Mouse (Mus musculus) gastrocnemius, postnatal 4 days (tissue): Measurements from ENCODE around the gene Arsb. TPM values are rescaled to one million over a fixed set of nuclear protein-coding genes. Genes with fewer than 3 reads are reported as not detected.

Experiments
- DNase-seq, 2 experiments: peaks; one replicate each; pipeline ENCODE4 v3.0.0; 2021 to 2022; ENCODE audit warnings: low spot score in 2 of 2, mixed read lengths in 2 of 2
- total RNA-seq, 2 experiments: library from RNA; stranded (reverse); gene quantifications; 2 replicates each; pipeline ENCODE4 v1.2.3; 2021

The Arsb gene
- total RNA-seq, 2 experiments from 2014 or later: 17.4 to 18.6 TPM

DNA sequence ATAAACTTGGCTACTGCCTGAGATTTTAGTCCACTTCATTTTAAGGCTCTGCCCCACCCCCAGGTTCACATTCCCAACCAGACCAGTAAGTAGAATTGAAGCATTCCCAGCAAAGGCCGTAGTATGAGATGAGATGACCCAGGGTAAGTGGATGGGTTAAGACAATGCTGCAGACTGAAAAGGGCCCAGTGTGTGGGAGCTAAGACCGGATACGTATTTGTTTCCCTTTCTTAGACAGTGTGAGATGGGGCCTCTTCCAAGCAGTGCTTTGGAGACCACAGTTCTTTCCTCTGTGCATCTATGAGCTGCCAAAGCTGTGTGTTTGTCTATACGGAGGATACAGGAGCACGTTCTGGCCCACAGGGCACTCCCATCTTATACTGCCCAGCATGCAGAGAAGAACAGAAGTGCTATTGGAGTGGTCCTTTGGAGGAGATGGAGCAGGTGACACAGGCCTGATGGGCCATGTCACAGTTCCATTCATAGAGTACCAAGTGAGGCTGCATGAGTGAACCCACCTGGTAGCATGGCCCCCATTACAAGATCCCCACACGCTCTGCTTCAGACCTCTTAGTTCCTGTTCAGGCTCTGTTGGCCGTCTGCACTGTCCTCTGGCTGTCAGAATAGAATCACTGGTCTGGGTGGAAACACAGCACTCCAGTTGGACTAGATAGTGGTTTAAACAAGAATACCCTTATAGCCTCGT lies 148.8 kb downstream of the Arsb start:
- no peak for DNase-seq

DNA sequence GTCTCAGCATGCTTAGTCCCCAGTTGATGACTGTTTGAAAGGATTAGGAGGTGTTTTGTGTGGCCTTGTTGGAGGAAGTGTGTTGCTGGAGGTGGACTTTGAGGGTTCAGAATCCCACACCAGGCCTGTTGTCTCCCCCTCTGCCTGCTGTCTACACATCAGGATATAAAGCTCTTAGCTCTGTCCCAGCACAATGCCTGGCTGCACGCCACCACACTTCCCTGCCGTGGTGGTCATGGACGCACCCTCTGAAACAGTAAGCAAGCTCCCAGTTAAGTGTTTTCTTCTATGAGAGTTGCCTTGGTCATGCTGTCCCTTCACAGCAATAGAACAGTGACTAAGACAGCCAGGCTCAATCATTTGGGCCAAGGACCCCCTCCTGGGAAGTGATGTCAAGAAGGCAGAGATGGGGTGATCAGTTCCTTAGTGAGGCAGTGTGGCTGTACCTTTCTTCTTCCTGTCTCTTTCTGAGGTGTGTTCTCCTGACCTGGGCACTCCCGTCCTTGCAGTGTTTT lies 149.4 kb downstream of the Arsb start:
- no peak for DNase-seq

DNA sequence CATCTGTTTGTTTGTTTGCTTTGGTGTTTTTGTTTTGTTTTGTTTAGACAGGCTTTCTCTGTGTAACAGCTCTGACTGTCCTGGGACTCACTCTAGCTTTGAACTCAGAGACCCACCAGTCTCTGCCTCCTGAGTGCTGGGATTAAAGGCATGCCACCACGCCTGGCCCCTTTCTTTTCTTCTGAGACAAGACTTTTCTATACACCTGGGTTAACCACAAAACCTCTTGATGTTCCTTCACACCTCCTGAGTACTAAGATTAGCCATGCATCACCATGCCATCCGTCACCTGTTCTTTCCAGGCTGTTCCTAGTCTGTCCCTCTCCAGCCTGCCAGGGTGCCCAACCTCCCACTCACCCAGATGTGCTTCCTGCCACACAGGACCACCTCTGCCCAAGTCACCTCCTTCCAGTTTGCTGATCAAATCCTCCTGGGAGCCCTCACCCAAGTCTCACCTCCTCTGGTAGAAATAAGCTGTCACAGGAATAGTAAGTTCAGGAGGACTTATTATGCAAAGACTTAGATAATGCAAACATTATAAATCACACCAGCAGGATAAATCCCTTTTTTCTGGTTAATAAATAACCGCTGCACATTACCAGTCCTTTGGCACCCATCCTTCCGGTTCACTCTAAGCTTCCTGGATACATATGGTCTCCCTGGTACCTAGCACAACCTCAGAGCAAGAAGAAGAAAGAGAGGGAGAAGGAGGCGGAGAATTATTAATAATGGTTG lies 150.6 kb downstream of the Arsb start:
- DNase-seq: no peak

DNA sequence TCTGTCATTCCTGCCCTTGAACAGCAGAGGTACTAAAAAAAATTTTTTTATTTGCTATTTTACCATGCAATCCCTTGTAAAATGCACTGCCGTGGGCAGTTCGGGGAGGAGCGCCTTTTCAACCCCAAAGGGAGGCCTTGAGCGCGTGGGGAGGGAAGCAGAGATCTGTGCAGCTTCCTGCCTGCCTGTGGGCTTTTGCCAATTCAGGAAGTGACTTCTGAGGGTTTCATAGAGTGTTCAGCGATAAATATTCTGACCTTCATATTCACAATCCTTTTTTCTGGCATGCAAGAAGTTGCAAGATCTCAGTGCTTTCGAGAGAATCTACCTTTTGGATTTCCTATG lies 151.1 kb downstream of the Arsb start:
- DNase-seq: no peak

DNA sequence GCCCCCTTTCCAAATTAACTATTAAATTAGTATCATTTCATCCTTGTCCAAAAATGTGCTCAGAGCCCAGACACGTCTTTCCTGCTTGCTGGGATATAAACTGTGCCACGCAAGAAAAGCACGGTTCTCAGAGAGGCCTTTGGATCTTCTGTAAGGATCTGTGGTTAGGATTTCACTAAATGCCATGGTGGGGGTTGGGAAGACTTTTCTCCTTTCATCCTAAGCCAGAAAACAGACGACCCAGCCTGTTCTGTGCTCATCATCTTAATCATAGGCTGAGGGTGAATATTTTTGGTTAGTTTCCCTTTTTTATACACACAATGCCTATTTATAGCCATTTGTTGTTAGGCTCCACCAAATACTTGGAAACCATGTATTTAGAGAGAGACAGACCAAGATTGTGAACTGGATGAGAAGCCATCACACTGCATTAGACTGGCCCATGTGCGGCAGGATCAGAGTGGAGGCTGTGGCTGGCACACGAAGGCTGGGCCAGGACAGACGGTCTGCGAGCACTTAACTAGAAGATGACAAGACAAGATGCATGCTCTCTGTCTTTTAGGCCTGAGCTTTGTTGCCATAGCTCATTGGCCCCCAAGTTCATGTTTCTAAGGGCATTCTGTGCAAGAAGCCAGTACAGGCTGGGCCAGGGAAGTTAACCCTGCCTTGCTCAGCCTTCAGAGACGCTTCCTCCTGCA lies 153.5 kb downstream of the Arsb start:
- DNase-seq: no peak

DNA sequence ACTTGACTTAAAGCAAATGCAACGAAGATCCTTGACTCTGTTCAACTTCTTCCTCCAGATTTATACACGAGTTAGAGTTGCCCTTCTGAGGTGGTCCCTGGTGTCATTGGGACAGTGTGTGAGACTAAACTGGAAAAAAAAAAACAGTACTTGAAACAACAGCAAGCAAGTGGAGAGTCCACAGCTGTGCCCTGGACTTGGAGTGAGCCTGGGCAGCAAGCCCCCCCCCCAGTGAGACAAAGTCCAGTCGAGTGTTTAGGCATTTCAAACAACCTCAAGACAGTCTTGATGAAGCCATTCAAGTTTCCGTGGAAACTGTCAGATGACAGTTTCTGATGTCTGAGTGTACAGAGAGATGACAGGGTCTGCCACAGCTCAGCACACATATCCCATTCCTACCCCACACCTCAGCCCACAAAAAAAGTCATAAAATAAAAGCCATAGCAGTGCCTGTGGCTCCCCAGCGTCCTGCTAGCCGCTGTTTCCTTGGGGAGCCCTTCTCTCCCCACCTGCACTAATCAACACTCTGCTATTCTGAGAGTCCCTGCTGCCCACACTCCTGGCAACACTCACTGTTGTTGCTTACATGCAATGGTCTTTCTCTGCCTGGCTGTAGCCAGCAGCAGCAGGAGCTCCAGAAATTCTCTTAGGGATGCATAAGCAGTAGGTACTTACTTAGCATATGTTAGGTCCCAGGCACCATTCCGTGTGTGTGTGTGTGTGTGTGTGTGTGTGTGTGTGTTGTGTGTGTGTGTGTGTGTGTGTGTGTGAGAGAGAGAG lies 159.3 kb downstream of the Arsb start:
- DNase-seq: no peak

DNA sequence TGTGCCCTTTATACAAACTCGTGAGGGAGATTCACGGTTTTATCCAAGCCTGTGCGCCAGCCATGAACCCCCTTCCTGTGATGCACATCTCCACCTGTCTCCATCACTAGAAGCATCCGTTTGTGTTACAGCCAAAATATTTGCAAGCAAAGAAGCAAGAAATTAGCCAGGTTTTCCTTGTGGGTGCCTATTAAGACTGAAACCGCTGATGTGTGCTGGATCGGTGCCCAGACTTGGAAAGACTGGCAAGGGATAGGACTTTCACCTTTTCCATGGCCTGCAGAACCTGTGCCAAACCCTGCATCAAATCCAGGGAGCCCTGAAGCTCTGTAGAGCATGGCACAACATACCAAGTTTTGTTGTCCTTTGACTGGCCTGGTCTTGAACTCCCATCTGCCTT lies 165.0 kb downstream of the Arsb start:
- DNase-seq: no peak

DNA sequence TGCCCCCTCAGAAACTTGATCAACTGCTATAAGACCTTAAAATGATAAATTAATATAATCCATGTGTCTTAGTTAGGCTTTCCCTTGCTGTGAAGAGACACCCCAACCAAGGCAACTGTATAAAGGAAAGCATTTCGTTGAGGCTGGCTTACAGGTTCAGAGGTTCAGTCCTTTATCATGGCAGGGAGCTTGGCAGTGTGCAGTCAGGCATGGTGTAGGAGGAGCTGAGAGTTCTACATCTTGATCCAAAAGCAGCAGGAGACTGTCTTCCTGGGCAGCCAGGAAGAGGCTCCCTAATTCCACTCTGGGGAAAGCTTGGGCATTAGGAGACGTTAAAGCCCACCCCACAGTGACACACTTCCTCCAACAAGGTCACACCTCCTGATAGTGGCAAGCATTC lies 166.7 kb downstream of the Arsb start:
- no peak for DNase-seq

DNA sequence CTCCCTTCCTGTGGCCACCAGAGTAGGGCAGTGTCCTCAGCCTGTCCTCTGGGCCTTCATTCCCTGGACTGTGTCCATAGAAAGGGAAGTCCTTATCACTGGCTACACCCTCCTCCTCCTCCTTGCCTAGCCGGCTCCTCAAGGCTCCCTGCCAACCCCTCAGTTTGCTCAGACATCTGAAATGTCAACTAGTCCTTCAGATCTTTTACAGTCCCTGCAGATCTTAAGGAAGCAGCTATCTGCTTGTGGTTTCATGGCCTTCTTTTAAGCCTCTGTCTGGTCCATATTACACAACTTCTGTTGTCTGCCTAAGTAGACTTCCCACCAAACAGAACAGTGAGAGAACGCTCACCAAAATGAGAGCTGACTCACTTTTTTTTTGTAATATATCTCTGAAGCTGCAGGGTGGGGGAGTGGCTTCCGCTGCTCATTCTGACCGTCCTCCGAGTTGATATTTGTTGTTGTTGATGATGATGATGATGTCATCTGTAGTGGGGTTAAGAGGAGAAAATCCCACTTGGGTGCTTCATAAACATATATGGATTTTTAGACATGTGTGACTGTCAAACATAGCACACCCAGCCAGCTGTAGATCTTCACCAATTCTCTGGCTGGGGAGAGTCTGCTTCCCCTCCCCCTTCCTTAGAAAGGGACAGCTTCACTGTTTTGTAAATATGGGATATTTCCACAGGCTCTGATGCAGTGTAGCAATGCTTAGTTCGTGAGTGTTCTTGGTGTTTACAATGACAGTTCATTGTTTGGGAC lies 168.1 kb downstream of the Arsb start:
- peak; percentile 22 to 55 for DNase-seq

DNA sequence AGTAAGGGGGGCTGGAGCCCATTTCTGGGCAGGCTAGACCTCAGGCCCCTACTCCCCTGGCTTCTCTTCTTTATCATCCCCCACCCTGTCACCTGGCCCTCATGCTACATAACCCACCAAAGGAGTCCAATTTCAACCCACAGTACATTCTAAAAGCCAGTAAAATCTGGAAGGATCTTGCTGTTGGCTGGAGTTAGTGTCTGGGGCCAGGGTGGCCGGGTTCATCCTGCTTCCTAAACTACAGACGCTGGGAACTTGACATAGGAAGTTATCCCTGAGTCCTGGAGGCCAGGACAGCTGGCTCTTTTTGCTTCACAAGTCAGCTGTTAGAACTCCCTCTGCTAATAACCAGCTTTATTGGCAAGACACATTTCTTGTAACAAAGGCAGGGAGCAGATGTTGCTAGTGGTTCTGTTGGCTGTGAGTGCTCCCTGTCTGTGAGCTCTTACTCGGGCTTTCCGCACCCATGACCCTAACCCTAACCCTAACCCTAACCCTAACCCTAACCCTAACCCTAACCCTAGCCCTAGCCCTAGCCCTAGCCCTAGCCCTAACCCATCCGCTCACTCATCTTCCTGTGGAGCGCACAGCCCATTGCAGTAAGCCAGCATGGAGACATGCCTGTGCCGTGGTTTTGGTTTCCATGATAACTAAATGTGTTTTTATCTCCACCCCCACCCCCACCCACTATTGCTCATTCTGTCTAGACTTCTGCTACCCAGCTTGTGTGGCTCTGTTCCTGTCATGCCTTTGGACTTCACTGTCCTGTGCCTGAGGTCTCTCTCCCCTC lies 169.5 kb downstream of the Arsb start:
- DNase-seq: peak in 1 of 2 experiments; percentile 35

DNA sequence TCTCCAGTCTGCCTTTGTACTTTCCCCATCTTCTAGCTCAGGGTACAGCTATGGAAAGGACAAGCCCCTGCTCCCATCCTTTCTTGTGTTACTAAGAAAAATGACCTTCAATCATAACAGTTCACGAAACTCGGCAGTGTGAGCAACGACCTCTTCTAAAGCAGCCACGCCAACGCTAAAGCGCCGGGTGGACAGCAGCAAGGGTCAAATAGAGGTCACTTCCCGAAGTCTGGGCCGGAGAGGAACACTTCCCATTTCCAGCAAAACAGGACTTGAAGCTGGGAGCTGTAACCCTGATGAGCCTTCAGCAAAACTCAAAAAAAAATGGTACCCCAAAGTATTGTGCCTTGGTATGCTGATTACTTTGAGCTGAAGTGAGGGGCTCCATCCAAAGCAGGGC lies 179.6 kb downstream of the Arsb start:
- no peak for DNase-seq

DNA sequence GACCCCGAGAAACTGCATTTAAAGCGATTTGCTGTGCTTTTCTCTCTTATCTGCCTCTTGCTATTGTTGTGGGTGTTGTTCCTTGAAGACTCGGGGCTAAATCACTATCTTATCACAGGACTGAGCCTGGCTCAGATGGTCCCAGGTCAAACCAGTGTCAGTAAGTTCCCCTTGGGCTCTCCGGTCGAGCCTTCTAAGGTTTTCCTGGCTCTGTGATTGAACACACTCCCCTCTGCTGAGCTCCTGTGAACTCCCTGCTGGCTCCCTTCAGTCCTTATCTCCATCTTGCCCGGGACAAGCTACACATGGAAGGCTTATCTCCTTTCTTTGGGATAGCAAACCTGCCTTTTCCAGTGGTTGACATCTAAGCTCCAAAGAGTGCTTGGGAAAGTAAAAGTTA lies 180.1 kb downstream of the Arsb start:
- DNase-seq: no peak

DNA sequence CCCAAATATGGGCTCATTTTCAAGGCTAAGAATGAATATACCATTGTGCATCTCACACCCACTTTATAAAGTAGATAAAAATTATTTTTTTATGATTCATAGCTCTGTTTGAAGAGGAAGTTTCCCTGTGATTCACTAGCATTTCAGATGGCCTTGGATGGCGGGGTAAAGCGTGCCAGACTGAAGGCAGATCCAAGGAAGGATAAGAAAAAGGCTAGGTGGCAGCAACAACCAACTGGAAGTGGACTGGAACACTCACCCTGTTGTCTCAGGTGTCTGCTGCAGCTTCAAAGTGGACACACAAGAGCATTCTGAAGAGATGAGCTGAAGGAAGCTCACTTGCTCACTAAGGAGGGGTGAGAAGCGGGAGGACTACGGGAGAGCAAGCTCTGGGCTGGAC lies 181.0 kb downstream of the Arsb start:
- DNase-seq: no peak

DNA sequence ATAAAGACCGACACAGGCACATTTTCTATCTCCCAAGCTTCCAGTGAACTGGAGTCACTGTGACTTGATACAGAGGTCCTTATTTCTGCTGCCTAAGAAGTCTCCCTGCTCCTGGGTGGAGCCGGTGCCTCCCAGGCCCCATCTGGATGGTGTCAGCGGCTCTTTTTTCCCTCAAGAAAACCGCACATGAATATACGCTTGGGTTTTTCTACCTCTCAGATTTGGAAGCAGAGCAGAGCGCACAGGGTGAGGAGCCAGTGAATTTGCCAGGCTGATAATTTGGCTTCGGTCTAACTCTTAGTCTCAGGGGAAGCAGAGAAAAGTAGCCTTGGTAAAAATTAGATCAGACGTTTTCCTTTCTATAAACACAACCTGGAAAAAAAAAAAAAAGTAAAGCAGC lies 186.5 kb downstream of the Arsb start:
- DNase-seq: no peak

DNA sequence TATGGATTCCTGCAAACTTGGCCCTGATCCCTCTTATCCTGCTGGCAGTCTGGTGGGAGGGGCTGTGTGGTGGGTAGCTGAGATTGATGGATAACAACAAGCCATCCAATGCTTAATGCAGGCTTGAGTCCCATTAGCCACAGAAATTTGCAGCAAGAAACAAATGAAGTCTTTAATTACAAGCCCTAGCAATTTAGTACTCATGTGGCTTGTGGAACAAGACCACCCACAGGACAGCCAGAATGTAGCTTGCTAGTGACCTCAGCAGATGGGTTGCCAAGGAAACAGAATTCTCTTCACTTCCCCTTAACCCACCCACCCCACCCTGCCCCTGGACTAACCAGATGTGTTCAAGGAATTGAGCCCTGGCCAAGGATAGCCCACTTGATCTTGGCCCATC lies 194.8 kb downstream of the Arsb start:
- DNase-seq: no peak

DNA sequence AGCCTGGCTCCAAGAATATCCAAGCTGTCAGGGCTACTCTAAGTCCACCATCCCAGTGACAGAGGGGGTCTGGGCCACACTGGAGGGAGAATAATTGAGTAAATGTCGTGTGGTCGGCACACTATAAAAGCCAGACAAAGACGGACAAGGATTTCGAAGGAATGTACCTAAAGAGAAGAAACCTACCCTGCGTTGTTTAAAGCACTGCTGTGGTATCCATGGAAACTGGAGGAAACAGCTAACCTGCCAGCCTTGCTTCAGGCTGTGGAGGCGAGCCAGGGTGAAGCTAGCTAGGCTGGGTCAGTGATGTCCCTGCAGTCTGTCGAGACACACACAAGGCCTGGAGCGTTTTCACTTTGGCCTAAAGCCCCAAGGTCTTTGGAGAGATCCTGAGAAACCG lies 195.7 kb downstream of the Arsb start:
- DNase-seq: peak; percentile 26 to 64

DNA sequence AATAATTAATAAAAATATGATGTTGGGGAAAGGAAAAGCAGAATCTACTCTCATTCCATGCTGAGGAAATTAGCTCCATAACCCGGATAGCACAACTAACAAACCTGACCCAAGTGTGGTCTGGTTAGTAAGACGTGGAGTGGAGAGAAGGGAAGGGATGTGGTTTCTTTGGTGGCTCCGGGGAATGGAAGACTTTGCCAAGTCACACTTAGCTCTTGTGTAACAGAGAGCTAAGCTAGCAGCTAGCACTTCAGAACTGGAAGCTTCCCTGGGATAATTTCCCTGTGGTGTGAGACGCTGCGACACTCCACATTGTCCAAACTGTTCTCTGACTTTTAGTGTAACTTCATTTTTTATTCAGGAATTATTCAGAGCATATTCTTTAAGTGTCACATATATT lies 198.7 kb downstream of the Arsb start:
- no peak for DNase-seq

DNA sequence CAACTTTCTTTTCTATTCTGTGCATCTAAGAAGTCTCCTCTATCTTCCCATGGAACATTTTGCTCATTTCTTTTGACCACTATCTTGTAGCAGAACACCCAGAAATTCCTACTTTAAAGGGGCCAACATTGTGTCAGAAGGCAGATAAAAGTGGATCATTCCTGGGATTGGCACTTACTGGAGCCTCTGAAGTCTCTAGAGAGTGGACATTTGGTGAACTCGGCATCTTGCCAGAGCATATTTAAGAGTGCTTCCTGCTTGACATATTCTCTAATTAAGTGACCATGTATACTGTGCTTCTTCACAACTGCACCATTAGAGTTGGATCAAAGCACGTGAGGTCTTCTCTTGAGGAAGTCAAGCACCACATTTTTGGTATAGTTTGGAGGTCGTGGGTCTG lies 201.0 kb downstream of the Arsb start:
- DNase-seq: no peak

DNA sequence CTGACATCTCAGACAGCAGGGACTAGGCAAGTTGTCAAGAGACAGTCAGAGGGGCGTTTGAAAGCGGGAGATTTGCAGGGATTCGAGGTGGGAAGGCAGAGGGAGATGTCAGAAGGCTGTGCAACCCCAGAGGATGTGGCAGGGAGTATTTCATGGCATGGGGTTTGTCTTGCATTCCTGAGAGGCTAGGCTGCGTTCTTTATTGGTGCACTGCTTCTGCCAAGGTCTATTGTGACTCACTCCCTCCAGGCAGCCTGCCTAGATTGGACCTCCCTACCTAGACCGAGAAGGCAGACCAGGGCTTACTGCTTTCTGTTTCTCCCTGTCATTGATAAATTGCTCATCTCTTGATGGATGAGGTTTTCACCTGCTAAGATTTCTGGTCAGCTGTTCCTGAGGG lies 204.2 kb downstream of the Arsb start:
- no peak for DNase-seq
